Mouse (Mus musculus): ENCODE measurements at regions not wholly inside any gene's neighbourhood (a gene's known extent, or its start where the extent isn't known, plus 50 kb on each side); places are given as distances from the start of the nearest gene placed in this dataset.

- peak; percentile 19 to 45 for DNase-seq (ENCODE audit: low spot score in 2 of 2)
Measured at GRCm38 (mm10) chr17:62415152-62415551, 466.0 kb downstream of the Efna5 start.

GRCm38 (mm10) chr17:62412666-62413180 lies 468.4 kb downstream of the Efna5 start:
- no peak for DNase-seq (ENCODE audit: low spot score in 2 of 2)

- DNase-seq (ENCODE audit: low spot score in 2 of 2), result no peak
Measured at GRCm38 (mm10) chr17:62403739-62404138, 477.4 kb downstream of the Efna5 start.

GRCm38 (mm10) chr17:62393355-62394006 lies 487.6 kb downstream of the Efna5 start:
- no peak for DNase-seq (ENCODE audit: low spot score in 2 of 2)

GRCm38 (mm10) chr17:62384053-62384452 lies 497.1 kb downstream of the Efna5 start:
- DNase-seq (ENCODE audit: low spot score in 2 of 2), result no peak

- DNase-seq (ENCODE audit: low spot score in 2 of 2), result no peak
Measured at GRCm38 (mm10) chr17:62378868-62379417, 502.2 kb downstream of the Efna5 start.

- no peak for DNase-seq (ENCODE audit: low spot score in 2 of 2)
Measured at GRCm38 (mm10) chr17:62369100-62369499, 512.0 kb downstream of the Efna5 start.

- DNase-seq (ENCODE audit: low spot score in 2 of 2), result no peak
Measured at GRCm38 (mm10) chr17:62367937-62368336, 513.2 kb downstream of the Efna5 start.

- DNase-seq (ENCODE audit: low spot score in 2 of 2), result no peak
Measured at GRCm38 (mm10) chr17:62358323-62358722, 522.8 kb downstream of the Efna5 start.

- peak; percentile 13 to 20 for DNase-seq (ENCODE audit: low spot score in 2 of 2)
Measured at GRCm38 (mm10) chr17:62337890-62338557, 543.1 kb downstream of the Efna5 start.

- no peak for DNase-seq (ENCODE audit: low spot score in 2 of 2)
Measured at GRCm38 (mm10) chr17:62330226-62330625, 550.9 kb downstream of the Efna5 start.

GRCm38 (mm10) chr17:62326844-62327243 lies 554.3 kb downstream of the Efna5 start:
- no peak for DNase-seq (ENCODE audit: low spot score in 2 of 2)

GRCm38 (mm10) chr17:62319033-62319432 lies 562.1 kb downstream of the Efna5 start:
- no peak for DNase-seq (ENCODE audit: low spot score in 2 of 2)

GRCm38 (mm10) chr17:62310059-62310458 lies 571.1 kb downstream of the Efna5 start:
- DNase-seq (ENCODE audit: low spot score in 2 of 2), result no peak

- no peak for DNase-seq (ENCODE audit: low spot score in 2 of 2)
Measured at GRCm38 (mm10) chr17:62307111-62307510, 574.0 kb downstream of the Efna5 start.

GRCm38 (mm10) chr17:62306524-62306923 lies 574.6 kb downstream of the Efna5 start:
- no peak for DNase-seq (ENCODE audit: low spot score in 2 of 2)

GRCm38 (mm10) chr17:62305140-62305539 lies 576.0 kb downstream of the Efna5 start:
- DNase-seq (ENCODE audit: low spot score in 2 of 2), result no peak

- no peak for DNase-seq (ENCODE audit: low spot score in 2 of 2)
Measured at GRCm38 (mm10) chr17:62304073-62304472, 577.0 kb downstream of the Efna5 start.

- no peak for DNase-seq (ENCODE audit: low spot score in 2 of 2)
Measured at GRCm38 (mm10) chr17:62299875-62300274, 581.2 kb downstream of the Efna5 start.

- no peak for DNase-seq (ENCODE audit: low spot score in 2 of 2)
Measured at GRCm38 (mm10) chr17:62297393-62298060, 583.6 kb downstream of the Efna5 start.

- DNase-seq (ENCODE audit: low spot score in 2 of 2), result no peak
Measured at GRCm38 (mm10) chr17:62295412-62295811, 585.7 kb downstream of the Efna5 start.

- DNase-seq (ENCODE audit: low spot score in 2 of 2), result no peak
Measured at GRCm38 (mm10) chr17:62292703-62293102, 588.4 kb downstream of the Efna5 start.

Measured in layer of hippocampus, adult 8-10 months (tissue).